Mouse (Mus musculus): ENCODE data around the gene Qtrt2.

Qtrt2 gene

GRCm38 (mm10) chr16:43926341-43926859 lies at the start of gene Qtrt2:
Gene Qtrt2 (minus strand): TSS chr16:43926809.
- peak; percentile 70 for DNase-seq

GRCm38 (mm10) chr16:43973606-43974220 lies 47.1 kb upstream of the Qtrt2 start:
- peak; percentile 87 for DNase-seq

- no peak for DNase-seq
Measured at GRCm38 (mm10) chr16:43973147-43973546, 46.5 kb upstream of the Qtrt2 start.

GRCm38 (mm10) chr16:43972391-43972790 lies 45.8 kb upstream of the Qtrt2 start:
- DNase-seq = peak; percentile 61

GRCm38 (mm10) chr16:43971741-43972140 lies 45.1 kb upstream of the Qtrt2 start:
- no peak for DNase-seq

GRCm38 (mm10) chr16:43971189-43971588 lies 44.6 kb upstream of the Qtrt2 start:
- no peak for DNase-seq

- DNase-seq = peak; percentile 59
Measured at GRCm38 (mm10) chr16:43970426-43970825, 43.8 kb upstream of the Qtrt2 start.

GRCm38 (mm10) chr16:43965781-43966389 lies 39.3 kb upstream of the Qtrt2 start:
- peak; percentile 92 for DNase-seq

- no peak for DNase-seq
Measured at GRCm38 (mm10) chr16:43963780-43964179, 37.2 kb upstream of the Qtrt2 start.

- peak; percentile 55 for DNase-seq
Measured at GRCm38 (mm10) chr16:43963291-43963690, 36.7 kb upstream of the Qtrt2 start.

- DNase-seq = peak; percentile 46
Measured at GRCm38 (mm10) chr16:43958038-43958437, 31.4 kb upstream of the Qtrt2 start.

GRCm38 (mm10) chr16:43954913-43955312 lies 28.3 kb upstream of the Qtrt2 start:
- DNase-seq = peak; percentile 34

- peak; percentile 97 for DNase-seq
Measured at GRCm38 (mm10) chr16:43951591-43951990, 25.0 kb upstream of the Qtrt2 start.

- DNase-seq = peak; percentile 89
Measured at GRCm38 (mm10) chr16:43945869-43946268, 19.3 kb upstream of the Qtrt2 start.

GRCm38 (mm10) chr16:43945351-43945750 lies 18.7 kb upstream of the Qtrt2 start:
- peak; percentile 78 for DNase-seq

- peak; percentile 75 for DNase-seq
Measured at GRCm38 (mm10) chr16:43940846-43941245, 14.2 kb upstream of the Qtrt2 start.

- DNase-seq = peak; percentile 48
Measured at GRCm38 (mm10) chr16:43935892-43936291, 9.3 kb upstream of the Qtrt2 start.

GRCm38 (mm10) chr16:43935367-43935766 lies 8.8 kb upstream of the Qtrt2 start:
- DNase-seq = peak; percentile 62

- DNase-seq = peak; percentile 53
Measured at GRCm38 (mm10) chr16:43934856-43935255, 8.2 kb upstream of the Qtrt2 start.

- DNase-seq = peak; percentile 68
Measured at GRCm38 (mm10) chr16:43933041-43933440, 6.4 kb upstream of the Qtrt2 start.

- DNase-seq = peak; percentile 85
Measured at GRCm38 (mm10) chr16:43932319-43932718, 5.7 kb upstream of the Qtrt2 start.

GRCm38 (mm10) chr16:43931502-43931901 lies 4.9 kb upstream of the Qtrt2 start:
- peak; percentile 52 for DNase-seq

- peak; percentile 34 for DNase-seq
Measured at GRCm38 (mm10) chr16:43930577-43930976, 4.0 kb upstream of the Qtrt2 start.

GRCm38 (mm10) chr16:43925846-43926245 lies 763 bp downstream of the Qtrt2 start:
- peak; percentile 56 for DNase-seq
